Mouse (Mus musculus): Measurements from ENCODE around the gene Erp29. TPM values are rescaled to one million over a fixed set of nuclear protein-coding genes. Genes with fewer than 3 reads are reported as not detected.

The Erp29 gene
- total RNA-seq, 1 experiment = 339 TPM

DNA sequence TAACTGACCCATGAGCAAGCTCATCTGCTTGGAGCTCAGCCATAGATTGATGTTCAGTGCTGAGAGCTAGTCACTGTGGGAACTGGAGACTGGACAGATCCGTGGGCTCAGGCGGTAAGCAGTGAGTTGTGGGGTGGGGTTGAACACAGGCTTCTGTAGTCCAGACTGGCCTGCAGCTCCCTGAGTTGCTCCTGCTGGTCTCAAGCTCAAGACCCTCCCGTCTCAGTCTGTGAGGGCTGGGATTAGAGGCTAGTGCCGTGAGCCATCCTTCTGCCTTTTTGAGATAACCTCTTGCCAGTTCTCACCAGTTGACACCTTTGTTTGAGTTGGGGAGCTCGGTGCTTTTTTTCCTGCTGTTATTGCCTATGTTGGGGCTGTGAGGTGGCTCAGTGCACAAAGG, 51.5 kb downstream of the Erp29 start:
- Histone ChIP-seq H3K4me3 (ENCODE audit: insufficient read depth in 1 of 2, low read depth in 1 of 2, low read length in 2 of 2, poor library complexity in 1 of 2, severe bottlenecking in 1 of 2) (no peak overlapping the region), H3K36me3 (ENCODE audit: control insufficient read depth, insufficient read depth, low read length, poor library complexity, severe bottlenecking) (peaks cover 17% of the 10 kb centered on the region; the same call in 1 of the 2 replicates), H3K9me3 (ENCODE audit: control insufficient read depth, insufficient read depth, low read depth, low read length) (no peaks in the 10 kb centered on the region), H3K4me1 (ENCODE audit: control insufficient read depth in 2 of 2, insufficient read depth in 2 of 2, low read length in 2 of 2, poor library complexity in 1 of 2) (peaks cover 4 to 23% of the 10 kb centered on the region in 2 experiments; a peak in 2 of 4 replicates), H3K27ac (ENCODE audit: insufficient read depth, low read depth, low read length, poor library complexity, severe bottlenecking) (no peak overlapping the region), H3K9ac (ENCODE audit: insufficient read depth, low read depth, low read length, poor library complexity, severe bottlenecking) (peak overlapping the region; percentile 40; the same call in 1 of the 2 replicates)
- TF ChIP-seq ZNF384 (IDR thresholded peaks at IDR 0.05; ENCODE audit: low read depth, low read length) (no peak), ZC3H11A (IDR thresholded peaks at IDR 0.05; ENCODE audit: borderline replicate concordance, low read depth, low read length) (no peak), CHD2 (IDR thresholded peaks at IDR 0.05; ENCODE audit: low read depth, low read length) (no peak), MAFK (IDR thresholded peaks at IDR 0.05; ENCODE audit: insufficient read depth, low read depth, low read length) (no peak), HCFC1 (IDR thresholded peaks at IDR 0.05; ENCODE audit: borderline replicate concordance, insufficient read depth, low read length) (no peak)
- DNase-seq (ENCODE audit: low read depth, low spot score) = no peak
- in situ Hi-C loops (cut with MboI; ENCODE audit: low sequenced_read_pairs in 2 of 2, unreplicated experiment in 2 of 2) = no loop called here

GRCm38 (mm10) chr5:121400064-121400463, 52.2 kb downstream of the Erp29 start:
- no peak for TF ChIP-seq ZC3H11A (IDR thresholded peaks at IDR 0.05; ENCODE audit: borderline replicate concordance, low read depth, low read length)
- TF ChIP-seq MAFK (IDR thresholded peaks at IDR 0.05; ENCODE audit: insufficient read depth, low read depth, low read length) = no peak
- TF ChIP-seq ZNF384 (IDR thresholded peaks at IDR 0.05; ENCODE audit: low read depth, low read length) = no peak
- TF ChIP-seq HCFC1 (IDR thresholded peaks at IDR 0.05; ENCODE audit: borderline replicate concordance, insufficient read depth, low read length) = no peak
- no peak for TF ChIP-seq CHD2 (IDR thresholded peaks at IDR 0.05; ENCODE audit: low read depth, low read length)
- Histone ChIP-seq H3K4me3 (ENCODE audit: insufficient read depth in 1 of 2, low read depth in 1 of 2, low read length in 2 of 2, poor library complexity in 1 of 2, severe bottlenecking in 1 of 2) (no peak overlapping the region), H3K27ac (ENCODE audit: insufficient read depth, low read depth, low read length, poor library complexity, severe bottlenecking) (no peak overlapping the region), H3K9ac (ENCODE audit: insufficient read depth, low read depth, low read length, poor library complexity, severe bottlenecking) (peak overlapping the region; percentile 33; the same call in 1 of the 2 replicates), H3K9me3 (ENCODE audit: control insufficient read depth, insufficient read depth, low read depth, low read length) (no peaks in the 10 kb centered on the region), H3K36me3 (ENCODE audit: control insufficient read depth, insufficient read depth, low read length, poor library complexity, severe bottlenecking) (peaks cover 14% of the 10 kb centered on the region; the same call in 1 of the 2 replicates), H3K4me1 (ENCODE audit: control insufficient read depth in 2 of 2, insufficient read depth in 2 of 2, low read length in 2 of 2, poor library complexity in 1 of 2) (peaks cover 4 to 20% of the 10 kb centered on the region in 2 experiments; a peak in 2 of 4 replicates)
- DNase-seq (ENCODE audit: low read depth, low spot score) = no peak
- in situ Hi-C loops (cut with MboI; ENCODE audit: low sequenced_read_pairs in 2 of 2, unreplicated experiment in 2 of 2) = no loop called here

DNA sequence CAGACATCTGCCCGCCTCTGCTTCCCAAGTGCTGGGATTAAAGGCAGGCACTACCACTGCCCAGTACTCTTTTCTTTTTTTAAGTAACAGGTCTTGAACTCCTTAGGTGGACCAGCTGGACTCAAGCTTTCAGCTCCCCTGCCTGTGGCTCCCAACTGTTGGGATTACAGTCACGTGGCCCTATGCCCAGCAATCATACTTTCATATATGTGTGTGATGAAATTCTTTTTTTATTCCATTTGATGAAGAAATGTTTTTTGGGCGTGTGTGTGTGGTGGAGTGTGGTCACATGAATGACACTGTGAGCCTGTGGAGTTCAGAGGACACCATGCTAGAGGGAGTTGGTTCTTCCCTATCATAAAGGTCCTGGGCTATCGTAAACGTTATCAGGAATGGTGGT, 52.8 kb downstream of the Erp29 start:
- DNase-seq (ENCODE audit: low read depth, low spot score) = no peak
- TF ChIP-seq ZC3H11A (IDR thresholded peaks at IDR 0.05; ENCODE audit: borderline replicate concordance, low read depth, low read length) (no peak), ZNF384 (IDR thresholded peaks at IDR 0.05; ENCODE audit: low read depth, low read length) (no peak), HCFC1 (IDR thresholded peaks at IDR 0.05; ENCODE audit: borderline replicate concordance, insufficient read depth, low read length) (no peak), CHD2 (IDR thresholded peaks at IDR 0.05; ENCODE audit: low read depth, low read length) (no peak), MAFK (IDR thresholded peaks at IDR 0.05; ENCODE audit: insufficient read depth, low read depth, low read length) (no peak)
- Histone ChIP-seq H3K9ac (ENCODE audit: insufficient read depth, low read depth, low read length, poor library complexity, severe bottlenecking) (peak overlapping the region; percentile 46; the same call in 1 of the 2 replicates), H3K27ac (ENCODE audit: insufficient read depth, low read depth, low read length, poor library complexity, severe bottlenecking) (no peak overlapping the region), H3K4me1 (ENCODE audit: control insufficient read depth in 2 of 2, insufficient read depth in 2 of 2, low read length in 2 of 2, poor library complexity in 1 of 2) (peaks cover 2 to 20% of the 10 kb centered on the region in 2 experiments; a peak in 2 of 4 replicates), H3K4me3 (ENCODE audit: insufficient read depth in 1 of 2, low read depth in 1 of 2, low read length in 2 of 2, poor library complexity in 1 of 2, severe bottlenecking in 1 of 2) (peak overlapping the region in 1 of 2 experiments; percentile 98; a peak in 2 of 4 replicates), H3K9me3 (ENCODE audit: control insufficient read depth, insufficient read depth, low read depth, low read length) (no peaks in the 10 kb centered on the region), H3K36me3 (ENCODE audit: control insufficient read depth, insufficient read depth, low read length, poor library complexity, severe bottlenecking) (peaks cover 14% of the 10 kb centered on the region; the same call in 1 of the 2 replicates)
- in situ Hi-C loops (cut with MboI; ENCODE audit: low sequenced_read_pairs in 2 of 2, unreplicated experiment in 2 of 2) = no loop called here

DNA sequence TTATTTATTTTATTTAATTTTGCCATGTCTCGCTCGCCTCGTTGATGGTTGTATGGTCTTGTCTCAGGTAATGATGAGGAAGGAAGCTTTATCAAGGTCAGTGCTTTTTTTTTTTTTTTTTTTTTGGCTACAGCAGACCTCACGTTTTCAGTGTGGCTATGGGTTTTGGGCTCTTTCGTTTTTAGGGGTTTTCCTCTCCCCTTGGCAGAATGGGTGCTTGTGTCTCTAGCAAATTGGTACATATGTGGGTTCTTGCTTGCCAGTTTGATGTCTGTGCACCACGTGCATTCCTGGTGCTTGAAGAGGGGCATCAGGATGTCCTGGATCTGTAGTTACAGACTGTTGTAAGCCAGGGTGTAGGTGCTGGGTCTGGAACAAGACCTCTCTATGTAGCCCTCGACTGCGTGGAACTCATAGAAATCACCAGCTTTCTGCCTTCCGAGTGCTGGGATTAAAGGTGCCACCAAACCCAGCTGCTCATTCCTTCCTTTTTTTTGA, 53.3 kb downstream of the Erp29 start:
- TF ChIP-seq ZNF384 (IDR thresholded peaks at IDR 0.05; ENCODE audit: low read depth, low read length) (peak; percentile 75), ZC3H11A (IDR thresholded peaks at IDR 0.05; ENCODE audit: borderline replicate concordance, low read depth, low read length) (no peak)
- Histone ChIP-seq H3K9ac (ENCODE audit: insufficient read depth, low read depth, low read length, poor library complexity, severe bottlenecking) (peak overlapping the region; percentile 46; the same call in 1 of the 2 replicates), H3K36me3 (ENCODE audit: control insufficient read depth, insufficient read depth, low read length, poor library complexity, severe bottlenecking) (peaks cover 14% of the 10 kb centered on the region; the same call in 1 of the 2 replicates), H3K9me3 (ENCODE audit: control insufficient read depth, insufficient read depth, low read depth, low read length) (no peaks in the 10 kb centered on the region), H3K4me3 (ENCODE audit: insufficient read depth in 1 of 2, low read depth in 1 of 2, low read length in 2 of 2, poor library complexity in 1 of 2, severe bottlenecking in 1 of 2) (peak overlapping the region; percentile 93 to 98), H3K4me1 (ENCODE audit: control insufficient read depth in 2 of 2, insufficient read depth in 2 of 2, low read length in 2 of 2, poor library complexity in 1 of 2) (peaks cover 2 to 20% of the 10 kb centered on the region in 2 experiments; a peak in 2 of 4 replicates), H3K27ac (ENCODE audit: insufficient read depth, low read depth, low read length, poor library complexity, severe bottlenecking) (no peak overlapping the region)
- in situ Hi-C loops (cut with MboI; ENCODE audit: low sequenced_read_pairs in 2 of 2, unreplicated experiment in 2 of 2) = no loop called here
- DNase-seq (ENCODE audit: low read depth, low spot score) = no peak
